Mouse (Mus musculus) erythroid progenitor cell, adult 5-6 weeks (primary cell): Measurements from ENCODE around the gene Chchd3. TPM values are rescaled to one million over a fixed set of nuclear protein-coding genes. Genes with fewer than 3 reads are reported as not detected.

Experiments
- ATAC-seq: replicated peaks from 2 replicates; pipeline ENCODE4 v1.8.0; 2016; ENCODE audit warnings: moderate number of reproducible peaks, mild to moderate bottlenecking, moderate TSS enrichment, inconsistent platforms; ENCODE audit not compliant: poor library complexity, low FRiP score, severe bottlenecking
- total RNA-seq, 2 experiments: library from RNA; stranded (forward) in 1 of 2; stranded (reverse) in 1 of 2; fragments of 150-400 nt in 1 of 2; fragments of 186-747, 209-891 nt in 1 of 2; gene quantifications; 2 replicates each; pipeline versions ENCODE4 v1.2.3 to v1.2.4; 2015 to 2017; ENCODE audit warnings: low replicate concordance in 2 of 2

The Chchd3 gene
- total RNA-seq, 2 experiments from 2014 or later: 46.5 to 66.6 TPM

- ATAC-seq: no peak
Measured at GRCm38 (mm10) chr6:32943651-32944050, 116.4 kb downstream of the Chchd3 start.

GRCm38 (mm10) chr6:32940299-32940698, 119.8 kb downstream of the Chchd3 start:
- no peak for ATAC-seq

GRCm38 (mm10) chr6:32937643-32938042, 122.4 kb downstream of the Chchd3 start:
- ATAC-seq: no peak

GRCm38 (mm10) chr6:32936794-32937193, 123.3 kb downstream of the Chchd3 start:
- no peak for ATAC-seq

GRCm38 (mm10) chr6:32936365-32936764, 123.7 kb downstream of the Chchd3 start:
- ATAC-seq: no peak

- no peak for ATAC-seq
Measured at GRCm38 (mm10) chr6:32935576-32935975, 124.5 kb downstream of the Chchd3 start.

GRCm38 (mm10) chr6:32931106-32931770, 128.8 kb downstream of the Chchd3 start:
- ATAC-seq: no peak

- ATAC-seq: no peak
Measured at GRCm38 (mm10) chr6:32922391-32922790, 137.7 kb downstream of the Chchd3 start.

GRCm38 (mm10) chr6:32920091-32920490, 140.0 kb downstream of the Chchd3 start:
- ATAC-seq: no peak

GRCm38 (mm10) chr6:32910692-32911091, 149.4 kb downstream of the Chchd3 start:
- ATAC-seq: no peak

GRCm38 (mm10) chr6:32899061-32899460, 161.0 kb downstream of the Chchd3 start:
- ATAC-seq: no peak

GRCm38 (mm10) chr6:32894100-32894499, 166.0 kb downstream of the Chchd3 start:
- no peak for ATAC-seq

GRCm38 (mm10) chr6:32890726-32891125, 169.3 kb downstream of the Chchd3 start:
- no peak for ATAC-seq

- ATAC-seq: no peak
Measured at GRCm38 (mm10) chr6:32888894-32889529, 171.0 kb downstream of the Chchd3 start.

GRCm38 (mm10) chr6:32878586-32878985, 181.5 kb downstream of the Chchd3 start:
- no peak for ATAC-seq

GRCm38 (mm10) chr6:32874176-32874575, 185.9 kb downstream of the Chchd3 start:
- no peak for ATAC-seq

- ATAC-seq: no peak
Measured at GRCm38 (mm10) chr6:32872805-32873204, 187.3 kb downstream of the Chchd3 start.

GRCm38 (mm10) chr6:32850960-32851359, 209.1 kb downstream of the Chchd3 start:
- peak; percentile 95 for ATAC-seq

- ATAC-seq: no peak
Measured at GRCm38 (mm10) chr6:32848974-32849373, 211.1 kb downstream of the Chchd3 start.

- ATAC-seq: no peak
Measured at GRCm38 (mm10) chr6:32845463-32845862, 214.6 kb downstream of the Chchd3 start.

GRCm38 (mm10) chr6:32837939-32838301, 222.1 kb downstream of the Chchd3 start:
- no peak for ATAC-seq
